Mouse (Mus musculus): ENCODE data around the gene Gm49384.

Gm49384 gene

GRCm38 (mm10) chr12:69204052-69204833, at the start of gene Gm49384:
Gene Gm49384, minus strand, starts transcription at chr12:69204267.
- no peak for DNase-seq (ENCODE audit: extremely low read depth, insufficient read length, low spot score)

GRCm38 (mm10) chr12:69253806-69254205, 49.7 kb upstream of the Gm49384 start:
- peak; percentile 20 for DNase-seq (ENCODE audit: extremely low read depth, insufficient read length, low spot score)

- DNase-seq (ENCODE audit: extremely low read depth, insufficient read length, low spot score), result no peak
These were observed 46.7 kb upstream of the Gm49384 start for GRCm38 (mm10) chr12:69250756-69251155.

GRCm38 (mm10) chr12:69249766-69250165, 45.7 kb upstream of the Gm49384 start:
- no peak for DNase-seq (ENCODE audit: extremely low read depth, insufficient read length, low spot score)

GRCm38 (mm10) chr12:69241771-69242431, 37.8 kb upstream of the Gm49384 start:
- DNase-seq (ENCODE audit: extremely low read depth, insufficient read length, low spot score), result peak; percentile 80

GRCm38 (mm10) chr12:69241405-69241770, 37.3 kb upstream of the Gm49384 start:
- no peak for DNase-seq (ENCODE audit: extremely low read depth, insufficient read length, low spot score)

- DNase-seq (ENCODE audit: extremely low read depth, insufficient read length, low spot score), result no peak
These were observed 36.8 kb upstream of the Gm49384 start, which contains the start of gene Klhdc1 for GRCm38 (mm10) chr12:69240876-69241275. Gene Klhdc1, plus strand, starts transcription at chr12:69241176.

- DNase-seq (ENCODE audit: extremely low read depth, insufficient read length, low spot score), result no peak
These were observed 34.2 kb upstream of the Gm49384 start for GRCm38 (mm10) chr12:69238284-69238683.

- no peak for DNase-seq (ENCODE audit: extremely low read depth, insufficient read length, low spot score)
These were observed 31.7 kb upstream of the Gm49384 start for GRCm38 (mm10) chr12:69235782-69236181.

- no peak for DNase-seq (ENCODE audit: extremely low read depth, insufficient read length, low spot score)
These were observed 25.2 kb upstream of the Gm49384 start for GRCm38 (mm10) chr12:69229251-69229650.

- peak; percentile 92 for DNase-seq (ENCODE audit: extremely low read depth, insufficient read length, low spot score)
These were observed 23.9 kb upstream of the Gm49384 start, which contains the start of gene Pole2 for GRCm38 (mm10) chr12:69227776-69228466. Gene Pole2, minus strand, starts transcription at chr12:69228195.

GRCm38 (mm10) chr12:69220613-69221277, 16.7 kb upstream of the Gm49384 start:
- no peak for DNase-seq (ENCODE audit: extremely low read depth, insufficient read length, low spot score)

- DNase-seq (ENCODE audit: extremely low read depth, insufficient read length, low spot score), result no peak
These were observed 12.5 kb upstream of the Gm49384 start for GRCm38 (mm10) chr12:69216587-69216986.

- DNase-seq (ENCODE audit: extremely low read depth, insufficient read length, low spot score), result peak; percentile 31
These were observed 11.1 kb upstream of the Gm49384 start for GRCm38 (mm10) chr12:69215000-69215785.

GRCm38 (mm10) chr12:69214393-69214792, 10.3 kb upstream of the Gm49384 start:
- no peak for DNase-seq (ENCODE audit: extremely low read depth, insufficient read length, low spot score)

- DNase-seq (ENCODE audit: extremely low read depth, insufficient read length, low spot score), result no peak
These were observed 9.2 kb upstream of the Gm49384 start for GRCm38 (mm10) chr12:69213186-69213777.

- DNase-seq (ENCODE audit: extremely low read depth, insufficient read length, low spot score), result no peak
These were observed 7.0 kb upstream of the Gm49384 start for GRCm38 (mm10) chr12:69211057-69211456.

- no peak for DNase-seq (ENCODE audit: extremely low read depth, insufficient read length, low spot score)
These were observed 6.3 kb upstream of the Gm49384 start for GRCm38 (mm10) chr12:69210056-69210979.

- DNase-seq (ENCODE audit: extremely low read depth, insufficient read length, low spot score), result no peak
These were observed 4.5 kb upstream of the Gm49384 start for GRCm38 (mm10) chr12:69208520-69208919.

Measured in 3134 (cell line).